Mouse (Mus musculus) splenic B cell, adult 2 months (primary cell): ENCODE results near the gene Gm3286.
"Not testable (repeated sequence)": the region's sequence is repeated elsewhere in the genome, so short reads cannot be mapped to it uniquely, and the experiment has no call there.

Experiments used
- DNase-seq: peaks from one replicate; pipeline ENCODE4 v3.0.0-alpha.2; 2011; ENCODE audit warnings: low read depth, low spot score
- H3K27me3 ChIP-seq: 2 replicates; pipeline ENCODE4 v1.6.1; 2012; ENCODE audit warnings: mild to moderate bottlenecking, low read length, moderate library complexity, mixed read lengths; ENCODE audit not compliant: control insufficient read depth, poor library complexity, insufficient read depth, severe bottlenecking
- H3K36me3 ChIP-seq: 2 replicates; pipeline ENCODE4 v1.6.1; 2012; ENCODE audit warnings: mild to moderate bottlenecking, low read length, moderate library complexity, mixed read lengths; ENCODE audit not compliant: control insufficient read depth, poor library complexity, insufficient read depth, severe bottlenecking

Gene Gm3286

DNA sequence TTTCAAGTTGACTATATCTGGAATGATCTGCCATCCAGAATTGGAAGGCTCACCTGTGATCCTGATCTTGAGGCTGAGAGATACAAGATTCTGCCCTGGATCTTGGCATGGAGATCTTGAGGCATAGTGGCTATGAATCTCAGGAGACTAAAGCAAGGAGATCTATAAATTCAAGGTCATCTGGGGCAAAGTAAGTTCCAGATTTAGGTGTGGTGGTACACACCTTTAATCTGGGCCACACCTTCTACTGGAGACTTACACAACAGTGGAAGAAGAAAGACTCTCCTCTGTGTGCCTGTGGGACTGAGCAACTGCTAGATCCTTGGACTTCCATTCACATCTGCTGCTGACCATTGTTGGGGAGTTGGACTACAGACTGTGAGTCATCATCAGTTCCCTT, at the start of gene Gm3286:
TSS of gene Gm3286 (plus strand) at position 301 of the 400 bp plus-strand sequence.
- H3K27me3 ChIP-seq, H3K36me3 ChIP-seq, DNase-seq: not testable (repeated sequence)
